Mouse (Mus musculus) bone marrow, adult 2 months (tissue): Measurements from ENCODE around the gene Slamf9.

Source experiments
- CTCF ChIP-seq: fragments of 200-500 bp; IDR thresholded peaks from 2 replicates; pipeline ENCODE4 v1.5.1; 2011; ENCODE audit warnings: low read length, control low read depth; ENCODE audit not compliant: control insufficient read depth, insufficient read depth
- POLR2A ChIP-seq: fragments of 200-500 bp; IDR thresholded peaks from 2 replicates; pipeline ENCODE4 v1.6.1; 2011; ENCODE audit warnings: low read depth, mild to moderate bottlenecking, control low read depth, low read length, borderline replicate concordance; ENCODE audit not compliant: control insufficient read depth

DNA sequence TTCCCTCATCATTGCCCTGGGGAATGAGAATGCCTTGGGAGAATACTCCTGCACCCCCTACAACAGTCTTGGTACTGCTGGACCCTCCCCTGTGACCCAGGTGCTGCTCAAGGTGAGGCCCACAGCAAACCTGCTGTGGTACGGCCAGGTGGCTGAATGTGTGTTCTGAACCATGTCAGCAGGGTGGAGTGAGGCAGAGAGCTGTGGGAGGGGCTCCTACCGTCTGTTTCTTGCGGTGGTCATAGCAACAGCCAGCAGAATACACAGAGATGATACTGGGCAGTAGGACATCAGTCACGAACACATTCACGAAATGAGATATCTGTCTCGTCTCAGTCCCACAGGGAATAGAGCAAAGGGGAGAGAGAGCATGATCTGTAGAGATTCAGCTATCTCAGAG, 18.4 kb downstream of the Slamf9 start:
- TF ChIP-seq CTCF, result no peak
- no peak for TF ChIP-seq POLR2A
